Mouse (Mus musculus): ENCODE measurements at regions not wholly inside any gene's neighbourhood (a gene's known extent, or its start where the extent isn't known, plus 50 kb on each side); places are given as distances from the start of the nearest gene placed in this dataset.

GRCm38 (mm10) chr7:83222029-83222722 is 355.0 kb downstream of the Mex3b start:
- Histone ChIP-seq H3K27me3 (ENCODE audit: control insufficient read depth, insufficient read depth, low read length) (no peaks in the 10 kb centered on the region), H3K4me2 (replicated peaks; ENCODE audit: low read depth, low read length) (no peak overlapping the region), H3K9ac (ENCODE audit: low read depth, low read length) (no peak overlapping the region), H3K9me3 (ENCODE audit: control insufficient read depth, low read length) (no peaks in the 10 kb centered on the region), H3K4me1 (replicated peaks; ENCODE audit: control insufficient read depth, insufficient read depth, low read length) (no peaks in the 10 kb centered on the region), H3K36me3 (ENCODE audit: control insufficient read depth, insufficient read depth, low read length) (no peaks in the 10 kb centered on the region), H3K27ac (ENCODE audit: low read depth, low read length) (no peak overlapping the region), H3K4me3 (ENCODE audit: low read depth, low read length) (no peak overlapping the region)
- no peak for DNase-seq (ENCODE audit: low spot score)
- WGBS: 91% methylated on average over 3 of the region's 3 CpGs
- ATAC-seq (ENCODE audit: low FRiP score): no peak

GRCm38 (mm10) chr7:83227262-83228108 is 357.2 kb upstream of the Tmc3 start:
- Histone ChIP-seq H3K27ac (ENCODE audit: low read depth, low read length) (no peak overlapping the region), H3K9ac (ENCODE audit: low read depth, low read length) (no peak overlapping the region), H3K36me3 (ENCODE audit: control insufficient read depth, insufficient read depth, low read length) (no peaks in the 10 kb centered on the region), H3K4me2 (replicated peaks; ENCODE audit: low read depth, low read length) (no peak overlapping the region), H3K27me3 (ENCODE audit: control insufficient read depth, insufficient read depth, low read length) (no peaks in the 10 kb centered on the region), H3K4me1 (replicated peaks; ENCODE audit: control insufficient read depth, insufficient read depth, low read length) (no peaks in the 10 kb centered on the region), H3K4me3 (ENCODE audit: low read depth, low read length) (no peak overlapping the region), H3K9me3 (ENCODE audit: control insufficient read depth, low read length) (no peaks in the 10 kb centered on the region)
- no peak for ATAC-seq (ENCODE audit: low FRiP score)
- DNase-seq (ENCODE audit: low spot score): no peak
- WGBS: 83% methylated on average over 7 of the region's 7 CpGs

- Histone ChIP-seq H3K4me1 (replicated peaks; ENCODE audit: control insufficient read depth, insufficient read depth, low read length) (no peaks in the 10 kb centered on the region), H3K27me3 (ENCODE audit: control insufficient read depth, insufficient read depth, low read length) (no peaks in the 10 kb centered on the region), H3K4me3 (ENCODE audit: low read depth, low read length) (no peak overlapping the region), H3K36me3 (ENCODE audit: control insufficient read depth, insufficient read depth, low read length) (no peaks in the 10 kb centered on the region), H3K27ac (ENCODE audit: low read depth, low read length) (no peak overlapping the region), H3K9ac (ENCODE audit: low read depth, low read length) (no peak overlapping the region), H3K9me3 (ENCODE audit: control insufficient read depth, low read length) (no peaks in the 10 kb centered on the region), H3K4me2 (replicated peaks; ENCODE audit: low read depth, low read length) (no peak overlapping the region)
- ATAC-seq (ENCODE audit: low FRiP score) (no peak), DNase-seq (ENCODE audit: low spot score) (no peak)
- 73% methylated on average over 3 of the region's 3 CpGs for WGBS
Measured at GRCm38 (mm10) chr7:83230496-83231325, 354.0 kb upstream of the Tmc3 start.

GRCm38 (mm10) chr7:83235659-83236058 is 349.1 kb upstream of the Tmc3 start:
- DNase-seq (ENCODE audit: low spot score) (no peak), ATAC-seq (ENCODE audit: low FRiP score) (no peak)
- WGBS: 77% methylated on average over 3 of the region's 3 CpGs
- H3K36me3 ChIP-seq (ENCODE audit: control insufficient read depth, insufficient read depth, low read length): no peaks in the 10 kb centered on the region
- no peaks in the 10 kb centered on the region for H3K4me1 ChIP-seq (replicated peaks; ENCODE audit: control insufficient read depth, insufficient read depth, low read length)
- H3K9ac ChIP-seq (ENCODE audit: low read depth, low read length): no peak overlapping the region
- H3K27ac ChIP-seq (ENCODE audit: low read depth, low read length): no peak overlapping the region
- no peak overlapping the region for H3K4me3 ChIP-seq (ENCODE audit: low read depth, low read length)
- H3K4me2 ChIP-seq (replicated peaks; ENCODE audit: low read depth, low read length): no peak overlapping the region
- no peaks in the 10 kb centered on the region for H3K27me3 ChIP-seq (ENCODE audit: control insufficient read depth, insufficient read depth, low read length)
- no peaks in the 10 kb centered on the region for H3K9me3 ChIP-seq (ENCODE audit: control insufficient read depth, low read length)

- Histone ChIP-seq H3K27ac (ENCODE audit: low read depth, low read length) (no peak overlapping the region), H3K36me3 (ENCODE audit: control insufficient read depth, insufficient read depth, low read length) (no peaks in the 10 kb centered on the region), H3K4me1 (replicated peaks; ENCODE audit: control insufficient read depth, insufficient read depth, low read length) (no peaks in the 10 kb centered on the region), H3K4me2 (replicated peaks; ENCODE audit: low read depth, low read length) (no peak overlapping the region), H3K4me3 (ENCODE audit: low read depth, low read length) (no peak overlapping the region), H3K9me3 (ENCODE audit: control insufficient read depth, low read length) (no peaks in the 10 kb centered on the region), H3K9ac (ENCODE audit: low read depth, low read length) (no peak overlapping the region), H3K27me3 (ENCODE audit: control insufficient read depth, insufficient read depth, low read length) (no peaks in the 10 kb centered on the region)
- no peak for ATAC-seq (ENCODE audit: low FRiP score)
- DNase-seq (ENCODE audit: low spot score): no peak
- WGBS: 89% methylated on average over 3 of the region's 3 CpGs
Measured at GRCm38 (mm10) chr7:83237336-83237735, 347.4 kb upstream of the Tmc3 start.

- Histone ChIP-seq H3K27me3 (ENCODE audit: control insufficient read depth, insufficient read depth, low read length) (no peaks in the 10 kb centered on the region), H3K36me3 (ENCODE audit: control insufficient read depth, insufficient read depth, low read length) (no peaks in the 10 kb centered on the region), H3K9ac (ENCODE audit: low read depth, low read length) (no peak overlapping the region), H3K4me3 (ENCODE audit: low read depth, low read length) (no peak overlapping the region), H3K9me3 (ENCODE audit: control insufficient read depth, low read length) (no peaks in the 10 kb centered on the region), H3K27ac (ENCODE audit: low read depth, low read length) (no peak overlapping the region), H3K4me1 (replicated peaks; ENCODE audit: control insufficient read depth, insufficient read depth, low read length) (no peaks in the 10 kb centered on the region), H3K4me2 (replicated peaks; ENCODE audit: low read depth, low read length) (no peak overlapping the region)
- DNase-seq (ENCODE audit: low spot score) (no peak), ATAC-seq (ENCODE audit: low FRiP score) (no peak)
Measured at GRCm38 (mm10) chr7:83238091-83238490, 346.6 kb upstream of the Tmc3 start.

GRCm38 (mm10) chr7:83242233-83242632 is 342.5 kb upstream of the Tmc3 start:
- H3K27ac ChIP-seq (ENCODE audit: low read depth, low read length): no peak overlapping the region
- no peak overlapping the region for H3K9ac ChIP-seq (ENCODE audit: low read depth, low read length)
- DNase-seq (ENCODE audit: low spot score): no peak
- H3K4me1 ChIP-seq (replicated peaks; ENCODE audit: control insufficient read depth, insufficient read depth, low read length): no peaks in the 10 kb centered on the region
- ATAC-seq (ENCODE audit: low FRiP score): no peak
- H3K4me3 ChIP-seq (ENCODE audit: low read depth, low read length): no peak overlapping the region
- H3K36me3 ChIP-seq (ENCODE audit: control insufficient read depth, insufficient read depth, low read length): no peaks in the 10 kb centered on the region
- no peaks in the 10 kb centered on the region for H3K9me3 ChIP-seq (ENCODE audit: control insufficient read depth, low read length)
- 55% methylated on average over 3 of the region's 3 CpGs for WGBS
- H3K27me3 ChIP-seq (ENCODE audit: control insufficient read depth, insufficient read depth, low read length): no peaks in the 10 kb centered on the region
- no peak overlapping the region for H3K4me2 ChIP-seq (replicated peaks; ENCODE audit: low read depth, low read length)

- no peak overlapping the region for H3K9ac ChIP-seq (ENCODE audit: low read depth, low read length)
- no peaks in the 10 kb centered on the region for H3K4me1 ChIP-seq (replicated peaks; ENCODE audit: control insufficient read depth, insufficient read depth, low read length)
Measured at GRCm38 (mm10) chr7:83245867-83246266, 338.9 kb upstream of the Tmc3 start.

More at GRCm38 (mm10) chr7:83245867-83246266, 338.9 kb upstream of the Tmc3 start:
- Histone ChIP-seq H3K4me2 (replicated peaks; ENCODE audit: low read depth, low read length) (no peak overlapping the region), H3K27me3 (ENCODE audit: control insufficient read depth, insufficient read depth, low read length) (no peaks in the 10 kb centered on the region), H3K27ac (ENCODE audit: low read depth, low read length) (no peak overlapping the region), H3K4me3 (ENCODE audit: low read depth, low read length) (no peak overlapping the region), H3K36me3 (ENCODE audit: control insufficient read depth, insufficient read depth, low read length) (no peaks in the 10 kb centered on the region), H3K9me3 (ENCODE audit: control insufficient read depth, low read length) (no peaks in the 10 kb centered on the region)
- DNase-seq (ENCODE audit: low spot score) (no peak), ATAC-seq (ENCODE audit: low FRiP score) (no peak)
- 77% methylated on average over 2 of the region's 2 CpGs for WGBS
